Mouse (Mus musculus): ENCODE results near the gene Tnfrsf18. TPM values are rescaled to one million over a fixed set of nuclear protein-coding genes. Genes with fewer than 3 reads are reported as not detected.
A peak's percentile ranks its signal among the peaks of the same experiment; 100 is the strongest.

The Tnfrsf18 gene
- polyA plus RNA-seq, 1 experiment from 2014 or later, result 2.3 TPM

MicroRNAs encoded within 50 kb of the gene (microRNA counts, 519-probe panel; counts per million panel counts)
- microRNA mmu-miR-200a (3,246 counts per million, percentile 82 among the panel's probes with 10 or more counts), microRNA mmu-miR-200b (3,718 counts per million, percentile 93 among the panel's probes with 10 or more counts), microRNA mmu-miR-429 (4,056 counts per million, percentile 95 among the panel's probes with 10 or more counts)

Small RNA genes within 50 kb of the gene (microRNA-seq; reads per million reads assigned to microRNA genes)
- gene Mir200a (1,467 reads per million, percentile 78 among the genes with 10 or more reads in this experiment), gene Mir200b (8,711 reads per million, percentile 93 among the genes with 10 or more reads in this experiment), gene Mir429 (24,459 reads per million, percentile 97 among the genes with 10 or more reads in this experiment)

Other genes with a start within 250 kb of the Tnfrsf18 start
- 0.55 and 0.89 TPM in 2 replicates for gene Tmem88b, start 240.3 kb upstream of the Tnfrsf18 start, polyA plus RNA-seq (2015; fragmentation: Nextera tagmentation; extraction: Ambion mirVana)
- 0.22 TPM in 1 of 2 replicates, not detected in the other for gene Ankrd65, start 235.7 kb upstream of the Tnfrsf18 start, polyA plus RNA-seq (2015; fragmentation: Nextera tagmentation; extraction: Ambion mirVana)
- gene Mrpl20, start 223.3 kb upstream of the Tnfrsf18 start, polyA plus RNA-seq (2015; fragmentation: Nextera tagmentation; extraction: Ambion mirVana), result 195 and 219 TPM in 2 replicates
- gene Ccnl2, start 213.7 kb upstream of the Tnfrsf18 start, polyA plus RNA-seq (2015; fragmentation: Nextera tagmentation; extraction: Ambion mirVana), result 166 and 167 TPM in 2 replicates
- gene Aurkaip1, start 194.9 kb upstream of the Tnfrsf18 start, polyA plus RNA-seq (2015; fragmentation: Nextera tagmentation; extraction: Ambion mirVana), result 138 and 157 TPM in 2 replicates
- gene Mxra8, start 186.5 kb upstream of the Tnfrsf18 start, polyA plus RNA-seq (2015; fragmentation: Nextera tagmentation; extraction: Ambion mirVana), result 110 and 121 TPM in 2 replicates
- 13.7 and 16.0 TPM in 2 replicates for gene Dvl1, start 178.8 kb upstream of the Tnfrsf18 start, polyA plus RNA-seq (2015; fragmentation: Nextera tagmentation; extraction: Ambion mirVana)
- 0.30 and 0.50 TPM in 2 replicates for gene Tas1r3, start 162.8 kb upstream of the Tnfrsf18 start, polyA plus RNA-seq (2015; fragmentation: Nextera tagmentation; extraction: Ambion mirVana)
- 14.7 and 15.7 TPM in 2 replicates for gene Cptp, start 156.7 kb upstream of the Tnfrsf18 start, polyA plus RNA-seq (2015; fragmentation: Nextera tagmentation; extraction: Ambion mirVana)
- 59.7 and 60.7 TPM in 2 replicates for gene Ints11, start 156.6 kb upstream of the Tnfrsf18 start, polyA plus RNA-seq (2015; fragmentation: Nextera tagmentation; extraction: Ambion mirVana)
- 51.2 and 51.9 TPM in 2 replicates for gene Pusl1, start 134.4 kb upstream of the Tnfrsf18 start, polyA plus RNA-seq (2015; fragmentation: Nextera tagmentation; extraction: Ambion mirVana)
- 17.0 and 17.5 TPM in 2 replicates for gene Acap3, start 134.3 kb upstream of the Tnfrsf18 start, polyA plus RNA-seq (2015; fragmentation: Nextera tagmentation; extraction: Ambion mirVana)
- 100 and 102 TPM in 2 replicates for gene Ube2j2, start 82.3 kb upstream of the Tnfrsf18 start, polyA plus RNA-seq (2015; fragmentation: Nextera tagmentation; extraction: Ambion mirVana)
- 46.2 and 49.1 TPM in 2 replicates for gene C1qtnf12, start 63.8 kb upstream of the Tnfrsf18 start, polyA plus RNA-seq (2015; fragmentation: Nextera tagmentation; extraction: Ambion mirVana)
- gene B3galt6, start 33.5 kb upstream of the Tnfrsf18 start, polyA plus RNA-seq (2015; fragmentation: Nextera tagmentation; extraction: Ambion mirVana), result 14.4 and 14.6 TPM in 2 replicates
- 154 and 168 TPM in 2 replicates for gene Sdf4, start 33.3 kb upstream of the Tnfrsf18 start, polyA plus RNA-seq (2015; fragmentation: Nextera tagmentation; extraction: Ambion mirVana)
- gene Tnfrsf4, start 12.3 kb upstream of the Tnfrsf18 start, polyA plus RNA-seq (2015; fragmentation: Nextera tagmentation; extraction: Ambion mirVana), result 0.64 and 1.1 TPM in 2 replicates
- 4.1 and 5.0 TPM in 2 replicates for gene Ttll10, start 33.2 kb downstream of the Tnfrsf18 start, polyA plus RNA-seq (2015; fragmentation: Nextera tagmentation; extraction: Ambion mirVana)
- 27.3 and 29.9 TPM in 2 replicates for gene 9430015G10Rik, start 83.8 kb downstream of the Tnfrsf18 start, polyA plus RNA-seq (2015; fragmentation: Nextera tagmentation; extraction: Ambion mirVana)
- gene Rnf223, start 104.3 kb downstream of the Tnfrsf18 start, polyA plus RNA-seq (2015; fragmentation: Nextera tagmentation; extraction: Ambion mirVana), result 0.39 and 0.44 TPM in 2 replicates
- 61.7 and 67.8 TPM in 2 replicates for gene Agrn, start 171.3 kb downstream of the Tnfrsf18 start, polyA plus RNA-seq (2015; fragmentation: Nextera tagmentation; extraction: Ambion mirVana)
- 3.2 and 4.8 TPM in 2 replicates for gene Isg15, start 174.7 kb downstream of the Tnfrsf18 start, polyA plus RNA-seq (2015; fragmentation: Nextera tagmentation; extraction: Ambion mirVana)
- 3.0 TPM in 2 replicates for gene AW011738, start 177.1 kb downstream of the Tnfrsf18 start, polyA plus RNA-seq (2015; fragmentation: Nextera tagmentation; extraction: Ambion mirVana)
- 0.61 and 0.99 TPM in 2 replicates for gene Perm1, start 189.7 kb downstream of the Tnfrsf18 start, polyA plus RNA-seq (2015; fragmentation: Nextera tagmentation; extraction: Ambion mirVana)
- 20.0 and 22.1 TPM in 2 replicates for gene Plekhn1, start 208.7 kb downstream of the Tnfrsf18 start, polyA plus RNA-seq (2015; fragmentation: Nextera tagmentation; extraction: Ambion mirVana)
- 72.0 and 75.3 TPM in 2 replicates for gene Noc2l, start 209.8 kb downstream of the Tnfrsf18 start, polyA plus RNA-seq (2015; fragmentation: Nextera tagmentation; extraction: Ambion mirVana)
- gene Samd11, start 229.5 kb downstream of the Tnfrsf18 start, polyA plus RNA-seq (2015; fragmentation: Nextera tagmentation; extraction: Ambion mirVana), result 1.2 and 3.1 TPM in 2 replicates